Mouse (Mus musculus): ENCODE measurements at regions not wholly inside any gene's neighbourhood (a gene's known extent, or its start where the extent isn't known, plus 50 kb on each side); places are given as distances from the start of the nearest gene placed in this dataset.

DNA sequence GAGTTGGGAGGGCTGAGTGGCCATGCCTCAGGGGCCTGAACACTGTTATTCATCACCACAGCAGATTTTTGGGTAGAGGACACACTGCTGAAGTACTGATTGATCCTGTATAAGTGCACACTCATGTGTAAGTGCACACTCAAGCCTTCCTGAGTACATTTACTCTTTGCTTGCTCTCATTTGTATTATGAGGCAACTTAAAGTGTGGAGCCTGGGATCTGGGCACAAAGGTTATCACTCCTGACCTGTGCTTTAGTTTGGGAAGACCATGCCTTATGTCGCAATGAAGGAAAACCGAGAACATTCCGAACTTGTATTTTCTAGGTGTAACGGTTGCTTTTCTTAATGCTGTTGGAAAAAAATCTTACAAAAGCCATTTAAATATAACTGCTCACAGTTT lies 182.2 kb upstream of the Fam3c start:
- Histone ChIP-seq H3K4me3 (ENCODE audit: low read depth, low read length) (no peak overlapping the region), H3K4me2 (replicated peaks; ENCODE audit: low read depth) (no peak overlapping the region), H3K9ac (ENCODE audit: low read depth, low read length) (no peak overlapping the region), H3K4me1 (replicated peaks; ENCODE audit: control insufficient read depth, insufficient read depth, low read length) (no peaks in the 10 kb centered on the region), H3K27me3 (replicated peaks; ENCODE audit: control insufficient read depth, insufficient read depth, low read length) (no peaks in the 10 kb centered on the region), H3K27ac (ENCODE audit: low read depth, low read length) (no peak overlapping the region), H3K36me3 (ENCODE audit: control insufficient read depth, insufficient read depth) (no peaks in the 10 kb centered on the region), H3K9me3 (ENCODE audit: control insufficient read depth) (no peaks in the 10 kb centered on the region)
- no peak for TF ChIP-seq CTCF (IDR thresholded peaks at IDR 0.05; ENCODE audit: low read depth)
- ATAC-seq, result no peak
- WGBS, result 93% methylated on average over 4 of the region's 4 CpGs

DNA sequence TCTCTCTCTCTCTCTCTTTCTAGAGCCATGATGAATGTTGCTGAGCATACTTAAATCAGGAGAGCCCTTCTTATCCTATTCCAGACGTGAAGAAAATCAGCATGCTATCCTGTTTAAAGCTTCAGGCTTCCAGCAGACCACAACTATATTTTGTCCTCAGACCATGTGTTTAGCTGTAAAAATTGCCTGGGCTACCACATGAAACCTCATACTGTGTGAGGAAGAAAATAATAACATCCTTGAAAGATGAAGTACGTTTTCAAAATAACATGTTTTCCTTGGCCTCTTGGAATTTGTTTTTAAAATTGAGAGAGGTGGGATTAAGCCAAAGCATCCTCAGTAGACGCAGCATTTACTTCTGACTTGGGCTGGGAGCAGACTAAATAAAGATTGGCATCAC lies 168.3 kb upstream of the Fam3c start:
- Histone ChIP-seq H3K27me3 (replicated peaks; ENCODE audit: control insufficient read depth, insufficient read depth, low read length) (no peaks in the 10 kb centered on the region), H3K9ac (ENCODE audit: low read depth, low read length) (no peak overlapping the region), H3K4me2 (replicated peaks; ENCODE audit: low read depth) (no peak overlapping the region), H3K4me1 (replicated peaks; ENCODE audit: control insufficient read depth, insufficient read depth, low read length) (no peaks in the 10 kb centered on the region), H3K27ac (ENCODE audit: low read depth, low read length) (no peak overlapping the region), H3K4me3 (ENCODE audit: low read depth, low read length) (no peak overlapping the region), H3K36me3 (ENCODE audit: control insufficient read depth, insufficient read depth) (no peaks in the 10 kb centered on the region), H3K9me3 (ENCODE audit: control insufficient read depth) (no peaks in the 10 kb centered on the region)
- TF ChIP-seq CTCF (IDR thresholded peaks at IDR 0.05; ENCODE audit: low read depth), result no peak
- no peak for ATAC-seq
- WGBS, result 59% methylated on average over 3 of the region's 3 CpGs

DNA sequence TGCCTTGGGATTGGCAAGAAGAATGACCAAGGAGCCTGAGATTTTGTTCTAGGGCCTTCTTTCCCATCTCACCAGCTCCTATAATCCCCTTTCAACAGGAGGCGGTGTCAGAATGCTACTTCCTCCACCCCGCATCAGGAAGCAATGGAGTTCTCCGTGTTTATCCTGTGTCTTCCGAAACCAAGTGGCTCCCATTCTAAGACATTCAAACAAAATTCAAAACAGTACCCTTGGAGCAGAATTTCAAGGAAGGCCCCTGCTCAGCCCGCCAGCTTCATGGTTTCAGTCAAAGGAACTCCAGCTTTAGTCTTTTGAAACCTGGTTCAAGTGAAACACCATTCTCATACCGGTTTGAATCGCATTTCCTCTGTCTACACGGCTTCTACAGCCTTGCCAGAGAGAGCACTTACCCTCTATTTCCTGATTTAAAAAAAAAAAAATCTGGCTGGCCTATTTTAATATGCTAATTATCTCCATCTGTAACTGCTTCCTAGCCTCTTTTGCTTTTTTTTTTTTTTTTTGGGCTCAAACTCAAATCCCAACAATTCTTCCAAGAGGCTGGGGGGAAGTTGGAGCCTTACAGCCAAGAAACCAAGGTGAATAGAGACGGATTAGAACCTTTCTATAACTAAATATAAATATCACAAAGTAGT lies 167.7 kb upstream of the Fam3c start:
- no peak overlapping the region for H3K9ac ChIP-seq (ENCODE audit: low read depth, low read length)
- no peak overlapping the region for H3K4me2 ChIP-seq (replicated peaks; ENCODE audit: low read depth)
- no peak for TF ChIP-seq CTCF (IDR thresholded peaks at IDR 0.05; ENCODE audit: low read depth)
- H3K27ac ChIP-seq (ENCODE audit: low read depth, low read length), result no peak overlapping the region
- H3K4me1 ChIP-seq (replicated peaks; ENCODE audit: control insufficient read depth, insufficient read depth, low read length), result no peaks in the 10 kb centered on the region
- whole genome bisulfite sequencing, result 73% methylated on average over 9 of the region's 9 CpGs
- no peaks in the 10 kb centered on the region for H3K9me3 ChIP-seq (ENCODE audit: control insufficient read depth)
- no peaks in the 10 kb centered on the region for H3K27me3 ChIP-seq (replicated peaks; ENCODE audit: control insufficient read depth, insufficient read depth, low read length)
- ATAC-seq, result no peak
- H3K4me3 ChIP-seq (ENCODE audit: low read depth, low read length), result no peak overlapping the region
- no peaks in the 10 kb centered on the region for H3K36me3 ChIP-seq (ENCODE audit: control insufficient read depth, insufficient read depth)

DNA sequence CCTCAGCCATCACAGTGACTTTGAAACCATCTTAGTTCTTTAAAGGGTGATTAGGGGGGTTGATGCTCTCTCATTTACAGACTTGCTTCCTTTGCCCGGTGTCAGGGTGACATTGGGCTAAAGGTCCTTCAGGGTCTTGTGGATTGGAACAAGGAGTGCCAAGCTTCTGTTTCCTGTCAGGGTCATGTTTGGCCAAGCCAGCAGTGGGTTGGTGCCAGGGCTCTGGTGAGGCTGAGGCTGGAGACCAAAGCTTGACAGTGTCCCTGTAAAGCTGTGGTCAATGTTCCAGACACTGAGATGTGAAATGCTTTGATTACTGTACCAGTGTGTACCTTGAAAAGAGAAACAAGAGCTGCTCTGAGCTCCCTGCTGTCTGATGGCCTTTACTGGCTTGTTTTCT lies 150.8 kb upstream of the Fam3c start:
- H3K36me3 ChIP-seq (ENCODE audit: control insufficient read depth, insufficient read depth), result no peaks in the 10 kb centered on the region
- no peaks in the 10 kb centered on the region for H3K4me1 ChIP-seq (replicated peaks; ENCODE audit: control insufficient read depth, insufficient read depth, low read length)
- H3K27ac ChIP-seq (ENCODE audit: low read depth, low read length), result no peak overlapping the region
- H3K9ac ChIP-seq (ENCODE audit: low read depth, low read length), result no peak overlapping the region
- TF ChIP-seq CTCF (IDR thresholded peaks at IDR 0.05; ENCODE audit: low read depth), result no peak
- WGBS, result 94% methylated on average over 1 of the region's 1 CpGs
- no peak for ATAC-seq
- no peaks in the 10 kb centered on the region for H3K27me3 ChIP-seq (replicated peaks; ENCODE audit: control insufficient read depth, insufficient read depth, low read length)
- no peak overlapping the region for H3K4me2 ChIP-seq (replicated peaks; ENCODE audit: low read depth)
- H3K4me3 ChIP-seq (ENCODE audit: low read depth, low read length), result no peak overlapping the region
- no peaks in the 10 kb centered on the region for H3K9me3 ChIP-seq (ENCODE audit: control insufficient read depth)

DNA sequence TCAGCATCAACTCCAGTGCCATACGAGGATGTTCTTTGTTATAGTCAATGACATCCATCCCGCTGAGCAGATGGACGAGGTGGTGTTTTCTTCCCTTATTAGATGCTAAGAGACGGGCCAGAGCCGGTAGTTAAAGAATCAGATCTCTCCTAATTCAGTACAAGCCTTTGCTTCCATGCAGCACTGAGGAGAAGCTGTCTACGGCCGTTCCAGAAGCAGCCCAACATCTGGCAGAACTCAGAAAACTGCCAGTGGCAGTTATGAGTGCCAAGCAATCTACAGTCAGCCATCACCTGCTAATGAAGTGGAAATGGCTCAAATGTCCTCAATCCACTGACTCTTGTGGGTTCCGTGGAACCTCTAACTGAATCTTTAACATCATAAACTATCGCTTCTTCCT lies 141.3 kb upstream of the Fam3c start:
- WGBS, result 77% methylated on average over 9 of the region's 9 CpGs
- no peak for TF ChIP-seq CTCF (IDR thresholded peaks at IDR 0.05; ENCODE audit: low read depth)
- Histone ChIP-seq H3K9ac (ENCODE audit: low read depth, low read length) (no peak overlapping the region), H3K27ac (ENCODE audit: low read depth, low read length) (no peak overlapping the region), H3K4me3 (ENCODE audit: low read depth, low read length) (no peak overlapping the region), H3K4me2 (replicated peaks; ENCODE audit: low read depth) (no peak overlapping the region), H3K36me3 (ENCODE audit: control insufficient read depth, insufficient read depth) (no peaks in the 10 kb centered on the region), H3K4me1 (replicated peaks; ENCODE audit: control insufficient read depth, insufficient read depth, low read length) (no peaks in the 10 kb centered on the region), H3K27me3 (replicated peaks; ENCODE audit: control insufficient read depth, insufficient read depth, low read length) (no peaks in the 10 kb centered on the region), H3K9me3 (ENCODE audit: control insufficient read depth) (no peaks in the 10 kb centered on the region)
- ATAC-seq, result no peak

DNA sequence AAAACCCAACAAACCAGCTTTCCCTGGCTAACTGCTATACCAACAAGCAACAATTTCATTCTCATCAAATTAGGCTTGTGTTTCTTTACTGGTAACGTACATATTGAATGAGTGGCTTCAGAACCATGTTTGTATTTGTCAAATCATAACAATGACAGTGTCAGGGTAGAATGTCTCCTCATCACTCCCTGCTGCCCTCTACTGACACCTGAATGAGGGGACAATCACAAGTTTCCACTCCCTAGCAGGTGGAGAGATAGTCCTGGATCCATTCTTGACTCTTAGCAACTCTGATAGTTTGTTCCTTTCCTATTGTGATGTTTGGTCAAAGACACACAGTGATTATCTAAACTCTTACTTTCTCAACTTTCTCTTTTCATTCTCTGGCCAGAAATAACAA lies 140.4 kb upstream of the Fam3c start:
- no peak overlapping the region for H3K4me2 ChIP-seq (replicated peaks; ENCODE audit: low read depth)
- H3K36me3 ChIP-seq (ENCODE audit: control insufficient read depth, insufficient read depth), result no peaks in the 10 kb centered on the region
- H3K4me1 ChIP-seq (replicated peaks; ENCODE audit: control insufficient read depth, insufficient read depth, low read length), result no peaks in the 10 kb centered on the region
- 72% methylated on average over 1 of the region's 1 CpGs for WGBS
- H3K27ac ChIP-seq (ENCODE audit: low read depth, low read length), result no peak overlapping the region
- TF ChIP-seq CTCF (IDR thresholded peaks at IDR 0.05; ENCODE audit: low read depth), result peak; percentile 46
- ATAC-seq, result no peak
- H3K4me3 ChIP-seq (ENCODE audit: low read depth, low read length), result no peak overlapping the region
- no peak overlapping the region for H3K9ac ChIP-seq (ENCODE audit: low read depth, low read length)
- no peaks in the 10 kb centered on the region for H3K9me3 ChIP-seq (ENCODE audit: control insufficient read depth)
- H3K27me3 ChIP-seq (replicated peaks; ENCODE audit: control insufficient read depth, insufficient read depth, low read length), result no peaks in the 10 kb centered on the region

All from intestine, postnatal 0 days (tissue).